Mouse (Mus musculus) cerebellum, adult 9-11 months (tissue): ENCODE data around the gene Gm4767.
"Not testable (repeated sequence)": the region's sequence is repeated elsewhere in the genome, so short reads cannot be mapped to it uniquely, and the experiment has no call there.

Source experiments
- DNase-seq: peaks from one replicate; pipeline ENCODE4 v3.0.0; 2022

The Gm4767 gene

GRCm38 (mm10) chr10:81811899-81812298 is at the start of gene Gm4767:
Gene Gm4767 (plus strand): TSS chr10:81812186.
- DNase-seq: peak; percentile 2

- not testable (repeated sequence) for DNase-seq
Observed at GRCm38 (mm10) chr10:81770506-81771403, 41.2 kb upstream of the Gm4767 start, which contains the start of gene Gm3055. Gene Gm3055 (minus strand): TSS chr10:81771161.

- not testable (repeated sequence) for DNase-seq
Observed at GRCm38 (mm10) chr10:81771404-81771777, 40.6 kb upstream of the Gm4767 start.

- not testable (repeated sequence) for DNase-seq
Observed at GRCm38 (mm10) chr10:81846219-81846618, 34.2 kb downstream of the Gm4767 start.

- peak; percentile 21 for DNase-seq
Observed at GRCm38 (mm10) chr10:81863409-81864407, 51.7 kb downstream of the Gm4767 start, which contains the start of gene Gm32687. Gene Gm32687 (plus strand): TSS chr10:81863934.
